Mouse (Mus musculus) testis, postnatal 14 days (tissue): ENCODE results near the gene Hes5.

Source experiments
- DNase-seq: peaks from one replicate; pipeline ENCODE4 v3.0.0; 2021; ENCODE audit warnings: low spot score

The Hes5 gene

GRCm38 (mm10) chr4:155011312-155012025 is 50.7 kb downstream of the Hes5 start:
- DNase-seq, result no peak
